Mouse (Mus musculus): ENCODE measurements around the gene Lamb3.

Gene Lamb3

DNA sequence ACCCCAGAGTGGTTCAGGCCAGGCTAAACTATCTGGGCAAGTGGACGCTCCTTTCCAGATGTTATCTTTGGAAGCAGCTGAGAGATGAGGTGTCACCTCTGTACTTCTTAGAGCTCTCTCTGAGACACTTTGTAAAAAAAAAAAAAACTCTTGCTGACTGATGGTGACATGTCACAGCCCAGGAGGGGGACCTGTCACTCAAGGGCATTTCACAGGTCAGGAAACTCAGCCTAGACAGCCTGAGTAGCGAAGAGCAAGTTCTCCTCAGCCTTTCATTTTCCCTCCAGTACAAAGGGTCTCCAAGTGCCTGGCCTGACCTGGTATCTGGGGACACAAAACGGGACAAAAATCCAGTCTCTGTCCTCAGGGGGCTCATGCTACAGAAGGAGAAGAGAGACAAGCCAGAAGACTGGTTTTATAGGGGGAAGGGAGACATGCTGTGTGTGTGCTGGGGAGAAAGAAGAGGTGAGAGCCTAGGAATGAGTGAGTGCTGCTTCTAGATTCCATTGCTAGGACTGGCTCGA is 130.3 kb downstream of the Lamb3 start:
- no peak for DNase-seq (ENCODE audit: low read depth, low spot score)

DNA sequence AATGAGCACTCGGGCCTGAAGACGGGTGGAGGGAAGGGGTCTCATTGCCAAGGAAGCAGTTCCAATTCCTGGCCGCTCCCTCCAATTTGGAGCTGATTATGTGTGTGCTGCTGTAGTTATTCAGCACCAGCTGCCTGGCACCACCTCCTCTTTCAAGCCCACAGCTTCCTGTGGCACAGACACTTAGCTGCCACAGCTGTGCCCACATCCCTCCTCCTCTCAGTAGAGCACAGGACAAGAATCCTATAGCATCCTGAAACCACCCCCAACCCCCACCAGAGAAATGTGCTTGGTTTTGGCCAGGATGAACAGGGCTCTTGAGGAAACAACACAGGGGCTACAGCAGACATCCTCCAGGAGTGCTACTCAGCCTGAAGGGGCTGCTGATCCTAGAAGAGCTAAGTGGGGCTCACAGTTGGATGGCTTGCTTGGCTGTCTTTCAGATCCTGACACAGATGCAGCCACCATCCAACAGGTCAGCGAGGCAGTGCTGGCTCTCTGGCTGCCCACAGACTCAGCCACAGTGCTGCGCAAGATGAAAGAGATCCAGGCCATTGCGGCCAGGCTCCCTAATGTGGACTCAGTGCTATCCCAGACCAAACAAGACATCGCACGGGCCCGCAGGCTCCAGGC is 131.0 kb downstream of the Lamb3 start:
- no peak for DNase-seq (ENCODE audit: low read depth, low spot score)

DNA sequence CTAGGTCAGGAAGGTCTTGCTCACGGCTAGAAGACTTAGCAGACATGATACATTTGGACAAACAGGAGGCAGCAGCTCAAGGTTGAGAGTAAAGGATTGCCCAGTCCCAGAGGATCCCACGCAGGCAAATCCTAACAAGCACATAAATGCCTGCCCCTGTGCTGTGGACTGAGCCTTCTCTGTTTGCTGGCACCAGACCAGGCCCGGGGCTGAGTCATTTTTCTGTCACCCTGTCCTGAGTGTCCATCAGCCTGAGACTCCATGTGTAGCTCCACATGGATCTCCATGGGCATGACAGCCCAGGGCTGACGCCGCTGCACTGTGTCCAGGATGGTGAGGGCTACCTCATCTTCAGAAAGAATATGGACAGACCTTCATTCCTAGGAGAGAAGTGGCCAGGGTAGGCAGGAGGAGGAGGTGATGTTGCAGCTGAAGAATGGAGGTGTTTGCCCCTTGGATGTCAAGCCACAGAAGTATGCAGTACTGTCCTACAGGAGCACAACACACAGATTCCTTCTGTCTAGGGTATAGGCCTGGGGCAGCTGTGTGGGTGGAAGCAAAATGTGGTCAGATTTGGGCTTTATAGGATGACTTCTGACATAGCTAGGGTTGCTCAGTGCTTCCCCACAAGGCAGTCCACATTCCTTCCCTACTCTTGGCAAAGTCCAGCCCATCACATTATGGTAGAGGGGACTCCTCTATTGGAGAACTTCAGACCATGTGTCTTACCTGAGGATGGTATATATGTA is 134.9 kb downstream of the Lamb3 start:
- DNase-seq (ENCODE audit: low read depth, low spot score), result no peak

DNA sequence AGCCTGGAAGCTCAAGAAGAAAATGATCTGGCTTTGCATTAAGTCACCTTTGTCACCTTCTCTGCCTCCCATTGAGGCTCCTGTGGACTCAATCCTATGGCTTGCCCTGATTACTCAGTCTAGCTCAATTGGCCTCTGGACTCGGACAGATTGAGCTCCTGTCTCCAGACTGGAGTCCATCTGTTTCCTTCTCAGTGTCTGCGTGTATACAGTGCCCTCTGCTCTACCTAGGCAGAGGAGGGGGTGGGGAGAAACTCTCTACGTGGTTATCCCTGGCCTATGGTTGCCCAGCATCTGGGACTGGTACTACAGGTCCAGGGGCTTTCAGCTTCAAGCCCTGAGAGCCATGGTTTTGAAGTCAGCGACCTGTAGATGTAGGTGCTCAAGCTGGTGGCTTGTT is 136.4 kb downstream of the Lamb3 start:
- DNase-seq (ENCODE audit: low read depth, low spot score), result no peak

DNA sequence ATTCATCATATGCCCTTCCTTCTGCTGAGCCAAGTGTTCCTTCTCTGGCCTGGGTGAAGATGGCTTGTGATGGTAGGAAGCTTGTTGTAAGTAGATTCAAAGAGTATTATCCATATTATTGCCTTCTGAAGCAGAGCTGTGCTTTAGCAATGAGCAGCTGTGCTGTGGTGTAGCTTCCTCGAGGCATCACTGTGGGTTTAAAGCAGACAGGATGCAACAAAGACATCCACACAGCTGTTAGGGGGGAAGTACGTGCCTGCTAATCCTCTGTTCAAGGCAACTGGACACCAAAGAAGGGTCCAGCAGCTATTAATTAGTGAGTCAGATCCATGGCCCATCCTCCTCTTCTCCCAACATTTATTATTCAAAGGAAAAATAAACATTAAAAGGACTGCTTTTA is 137.5 kb downstream of the Lamb3 start:
- DNase-seq (ENCODE audit: low read depth, low spot score), result no peak

DNA sequence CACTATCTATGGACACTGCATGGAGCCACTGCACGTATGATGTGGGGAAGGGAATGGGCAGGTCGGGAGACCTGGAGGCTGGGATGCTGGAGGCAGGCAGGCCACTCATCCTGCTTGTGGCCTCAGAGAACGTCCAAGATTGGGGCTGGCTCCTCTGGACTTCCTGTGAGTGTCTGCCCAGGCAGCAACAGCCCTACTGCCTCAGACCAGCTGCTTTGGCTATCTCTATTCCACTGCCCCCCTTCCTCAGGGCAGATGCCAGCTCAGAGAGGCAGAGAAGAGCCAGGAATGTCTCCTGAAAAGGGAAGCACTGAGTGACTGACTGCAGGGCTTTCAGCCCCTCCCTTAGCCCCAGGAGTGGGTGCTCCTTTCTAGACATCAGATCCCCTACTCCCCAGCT is 139.4 kb downstream of the Lamb3 start:
- DNase-seq (ENCODE audit: low read depth, low spot score), result no peak

DNA sequence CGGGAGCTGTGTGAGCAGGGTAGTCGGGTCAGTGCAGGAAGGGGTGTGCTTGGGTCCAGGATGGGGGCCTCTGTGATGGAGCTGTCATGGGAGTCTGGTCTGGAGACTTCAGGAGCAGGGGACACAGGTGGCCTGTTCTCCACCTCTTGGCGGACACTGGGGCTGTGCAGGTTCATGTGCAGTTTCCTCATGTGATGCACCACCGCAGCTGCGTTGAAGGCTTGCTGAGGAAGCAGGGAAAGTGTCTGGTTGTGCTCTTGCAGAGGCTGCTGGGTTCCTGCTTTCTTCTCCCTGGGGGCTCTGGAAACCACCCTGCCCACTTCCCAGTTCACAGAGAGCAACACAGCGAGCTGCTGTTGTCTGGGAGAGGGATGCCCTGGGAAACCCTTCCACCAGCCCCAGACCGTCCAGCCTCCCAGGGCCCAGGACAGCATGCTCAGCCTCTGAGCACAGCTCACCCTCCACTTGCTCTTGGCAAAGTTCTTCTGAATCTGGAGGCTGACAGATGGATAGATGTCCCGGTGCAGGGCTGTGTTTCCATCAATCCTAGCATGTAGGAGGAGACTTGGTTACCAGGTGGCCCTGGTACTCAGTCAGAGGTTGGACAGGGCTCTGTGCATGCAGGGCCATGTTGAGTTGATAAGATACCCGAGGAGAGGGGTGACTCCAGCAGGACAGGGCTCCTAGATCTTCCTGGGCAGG is 140.9 kb downstream of the Lamb3 start:
- no peak for DNase-seq (ENCODE audit: low read depth, low spot score)

DNA sequence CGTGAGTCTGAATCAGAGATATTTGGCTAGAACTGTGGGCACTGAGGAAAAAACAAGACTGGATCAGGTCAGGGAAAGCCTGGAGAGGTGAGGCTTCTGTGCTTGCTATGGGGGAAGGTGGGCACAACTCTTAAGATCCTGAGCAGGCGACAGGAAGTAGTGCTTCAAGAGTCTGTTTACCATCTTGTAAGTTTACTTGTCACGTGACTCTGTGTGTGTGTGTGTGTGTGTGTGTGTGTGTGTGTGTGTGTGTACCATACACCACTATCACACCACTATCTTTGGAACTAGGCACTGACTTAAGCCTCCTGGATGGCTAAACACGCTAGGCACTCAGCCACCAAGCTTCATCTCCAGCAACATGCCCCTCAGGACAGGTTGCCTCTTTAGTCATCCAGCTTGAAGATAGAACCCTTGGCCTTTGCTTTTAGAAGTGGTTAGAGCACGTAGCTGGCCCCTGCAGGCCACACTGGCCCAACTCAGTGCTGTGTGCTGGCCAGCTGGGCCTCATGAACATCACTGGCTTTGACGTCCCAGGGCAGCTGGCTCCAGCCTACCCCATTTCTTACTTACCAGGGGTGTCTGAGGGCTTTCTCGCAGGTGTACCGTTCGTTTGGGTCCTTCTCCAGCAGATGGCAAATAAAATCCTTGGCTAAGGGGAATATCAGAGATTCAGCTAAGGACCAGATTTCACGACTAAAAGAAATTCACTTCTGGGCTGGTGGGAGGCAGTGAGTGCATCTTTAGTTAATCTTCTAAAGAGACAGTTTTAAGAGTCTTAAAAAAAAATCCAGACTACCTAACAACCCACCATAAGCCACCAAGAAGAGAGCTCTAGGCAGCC is 142.4 kb downstream of the Lamb3 start:
- no peak for DNase-seq (ENCODE audit: low read depth, low spot score)

DNA sequence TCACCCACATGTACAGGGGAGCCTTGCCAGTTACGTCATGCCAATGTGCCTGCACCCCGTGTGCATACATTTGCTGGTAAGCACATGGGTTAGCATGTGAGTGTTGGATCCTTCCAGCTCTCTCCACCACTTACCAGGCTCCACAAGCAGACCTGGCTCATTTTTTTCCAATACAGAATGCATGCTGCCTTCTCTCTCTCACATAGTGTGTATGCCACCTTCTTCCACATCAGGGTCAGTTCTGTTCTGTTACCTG is 143.0 kb downstream of the Lamb3 start:
- DNase-seq (ENCODE audit: low read depth, low spot score), result no peak

DNA sequence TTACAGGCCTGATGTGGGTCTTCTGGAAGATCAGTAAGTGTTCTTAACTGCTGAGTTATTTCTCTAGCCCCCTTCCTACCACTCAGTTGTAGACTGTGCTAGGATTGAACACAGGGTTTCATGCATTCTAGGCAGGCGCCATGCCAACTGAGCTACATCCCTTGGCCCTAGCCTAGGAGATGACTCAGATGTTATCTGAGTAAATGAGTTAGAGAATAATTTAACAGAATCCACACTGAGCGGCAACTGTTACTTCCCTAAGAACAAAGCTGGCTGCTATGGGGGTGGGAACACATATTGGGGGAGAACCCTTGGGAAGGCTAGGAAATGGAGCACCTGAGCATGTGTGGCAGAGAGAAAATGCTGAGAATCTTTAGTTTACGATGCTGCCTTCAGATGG is 144.1 kb downstream of the Lamb3 start:
- DNase-seq (ENCODE audit: low read depth, low spot score), result no peak

DNA sequence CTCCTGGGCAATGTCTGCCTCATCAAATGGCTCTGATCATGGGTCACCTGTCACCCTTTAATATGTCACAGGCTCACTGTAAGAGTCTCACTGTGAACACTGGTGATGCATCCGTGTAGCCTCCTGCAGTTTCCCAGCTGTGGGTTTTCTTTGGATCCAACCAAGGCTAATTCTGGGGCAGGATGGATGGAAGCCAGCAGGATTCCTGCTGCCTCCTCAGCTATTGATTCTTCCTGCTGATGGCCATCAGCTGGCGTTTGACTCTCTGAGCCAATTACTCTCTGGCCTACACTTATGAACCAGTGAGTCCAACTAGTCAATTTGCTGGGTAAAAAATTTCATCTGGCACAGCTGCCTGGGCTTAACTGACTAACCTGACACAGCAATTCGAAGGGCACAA is 151.7 kb downstream of the Lamb3 start:
- no peak for DNase-seq (ENCODE audit: low read depth, low spot score)

DNA sequence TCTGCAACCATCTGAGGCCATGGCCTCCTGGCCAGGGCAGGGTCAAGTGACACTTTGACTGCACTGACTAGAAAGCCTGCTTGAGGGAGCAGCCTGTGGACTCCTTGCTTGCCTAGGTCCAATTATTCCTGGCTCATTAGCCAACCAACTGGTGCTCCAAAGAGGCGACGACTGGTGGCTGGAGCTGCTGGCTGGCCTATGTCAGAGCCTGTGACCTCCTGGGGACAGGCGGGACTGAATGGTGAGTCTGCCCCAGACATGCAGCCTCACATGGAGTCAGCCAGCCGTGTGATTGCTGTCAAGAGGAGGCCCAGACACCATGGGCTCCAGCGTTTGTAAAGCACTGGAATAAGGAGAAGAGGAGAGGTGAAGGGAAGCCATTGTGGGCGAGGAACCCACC is 153.7 kb downstream of the Lamb3 start:
- no peak for DNase-seq (ENCODE audit: low read depth, low spot score)

DNA sequence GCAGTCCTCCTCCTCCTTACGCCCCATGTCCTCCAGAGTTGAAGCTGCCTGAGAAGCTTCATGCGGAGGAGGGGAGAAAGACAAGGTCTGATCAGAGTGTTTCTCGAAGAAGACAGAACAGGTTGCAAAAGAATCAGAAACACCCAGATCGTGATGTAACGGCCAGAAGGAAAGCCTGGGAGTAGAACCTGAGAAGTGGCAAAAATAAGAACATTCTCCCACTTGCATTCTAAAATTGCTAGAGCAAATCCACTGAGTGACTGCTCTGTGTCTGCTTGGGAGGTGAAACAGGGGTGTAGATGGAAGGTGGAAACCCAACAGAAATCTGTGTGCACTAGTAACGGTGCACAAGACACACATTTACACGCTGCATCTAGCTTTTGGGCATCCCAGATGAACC is 154.6 kb downstream of the Lamb3 start:
- DNase-seq (ENCODE audit: low read depth, low spot score), result no peak

DNA sequence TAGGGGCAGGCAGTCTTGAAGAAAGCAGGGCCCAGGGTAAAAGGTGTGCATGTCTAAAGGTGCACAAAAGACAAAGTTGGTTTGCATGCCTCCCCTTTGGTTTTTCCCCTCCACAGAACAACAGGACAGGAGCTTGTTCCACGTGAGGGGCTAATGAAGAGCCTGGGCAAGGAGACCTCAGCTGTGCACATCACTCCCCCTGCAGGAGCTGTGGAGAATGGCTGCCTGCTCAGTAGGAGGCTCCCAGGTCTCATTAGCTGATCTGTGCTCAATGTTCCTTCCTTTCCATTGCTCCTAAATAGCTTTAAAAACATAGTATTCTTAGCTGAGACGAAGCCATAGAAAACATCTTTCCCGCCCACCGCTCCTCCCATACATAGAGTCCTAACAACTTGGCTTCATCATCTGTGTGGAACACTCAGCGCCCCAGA is 156.3 kb downstream of the Lamb3 start:
- peak; percentile 55 for DNase-seq (ENCODE audit: low read depth, low spot score)

DNA sequence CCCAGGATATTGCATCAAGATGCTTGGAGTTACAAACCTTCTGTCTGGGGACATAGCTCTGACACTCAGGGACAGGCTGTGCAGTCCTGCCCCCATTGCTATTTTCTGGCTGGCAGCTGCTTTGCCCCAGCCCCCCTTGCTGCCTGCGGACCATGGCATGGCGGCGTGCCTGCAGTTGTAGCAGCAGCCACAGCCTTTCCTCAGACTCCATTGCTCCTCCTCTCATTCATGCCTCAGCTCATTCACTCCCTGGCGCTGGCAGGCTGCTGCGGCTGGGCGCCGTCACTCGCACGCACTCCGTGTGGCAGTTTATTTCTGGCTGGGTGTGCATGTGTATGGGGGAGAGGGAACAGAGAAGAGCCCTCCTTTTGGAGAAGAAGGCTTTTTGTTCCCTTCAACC is 160.6 kb downstream of the Lamb3 start:
- DNase-seq (ENCODE audit: low read depth, low spot score), result no peak

DNA sequence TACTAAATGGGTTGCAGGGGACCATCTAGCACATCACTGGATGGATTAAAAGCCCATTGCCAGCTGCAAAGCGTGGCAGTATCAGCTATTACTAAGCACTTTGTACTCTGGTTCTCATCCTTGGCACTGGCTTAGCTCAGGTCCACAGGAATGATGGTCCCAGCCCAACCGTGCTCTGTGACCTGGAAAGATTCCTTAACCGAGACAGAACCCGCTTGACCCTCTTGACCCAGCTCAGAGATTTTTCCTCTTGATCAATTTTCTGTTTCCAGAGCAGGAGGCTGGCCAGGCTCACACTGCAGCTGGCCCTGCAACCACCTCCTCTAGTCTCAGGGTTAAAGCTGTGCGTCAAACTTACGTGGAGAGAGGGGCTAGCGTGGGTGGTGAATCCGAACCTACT is 161.6 kb downstream of the Lamb3 start:
- DNase-seq (ENCODE audit: low read depth, low spot score), result no peak

DNA sequence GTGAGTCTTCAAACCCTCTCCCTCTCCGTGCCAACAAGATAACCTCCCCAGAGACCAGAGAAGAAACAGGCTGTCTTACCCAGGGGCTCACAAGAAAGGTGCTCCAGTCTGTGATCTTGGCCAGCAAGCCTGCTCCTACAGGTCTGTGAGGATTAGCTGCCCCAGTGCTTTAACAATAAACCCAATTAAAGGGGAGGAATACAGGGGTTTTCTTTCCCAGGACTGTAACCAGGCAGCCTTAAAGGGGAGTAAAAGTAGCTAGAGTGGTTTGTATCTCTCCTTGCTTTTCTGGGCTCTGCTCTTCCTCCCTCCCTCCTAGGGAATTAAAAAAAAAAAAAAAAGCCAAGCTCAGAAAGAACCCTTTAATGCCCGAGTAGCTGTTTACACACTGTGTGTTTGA is 162.6 kb downstream of the Lamb3 start, which contains the start of gene Camk1g:
Gene Camk1g (minus strand): TSS at position 203 of the 400 bp plus-strand sequence.
- DNase-seq (ENCODE audit: low read depth, low spot score), result no peak

DNA sequence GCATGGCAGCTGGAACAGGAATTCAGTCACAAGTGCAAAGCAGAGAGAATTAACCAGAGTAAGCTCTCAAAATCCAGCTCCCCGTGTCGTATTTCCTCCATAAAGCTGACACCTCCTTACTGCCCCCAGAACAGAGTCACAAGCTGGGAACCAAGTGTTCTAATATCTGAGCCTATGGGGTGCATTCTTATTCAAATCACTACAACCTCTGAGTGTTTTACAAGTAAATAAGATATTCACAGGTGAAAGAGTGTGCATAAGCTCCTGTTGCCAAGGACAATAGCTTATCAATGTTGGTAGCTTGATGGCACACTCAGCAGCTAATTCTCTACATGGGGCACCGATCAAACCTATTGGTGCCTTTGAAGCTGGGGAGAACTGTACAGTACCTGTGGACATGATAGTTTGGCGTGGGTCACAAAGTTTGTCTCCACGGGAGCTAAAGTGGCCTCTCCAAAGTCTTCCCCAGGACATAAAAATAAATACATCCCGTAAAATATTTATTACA is 166.5 kb downstream of the Lamb3 start:
- DNase-seq (ENCODE audit: low read depth, low spot score), result peak; percentile 59

DNA sequence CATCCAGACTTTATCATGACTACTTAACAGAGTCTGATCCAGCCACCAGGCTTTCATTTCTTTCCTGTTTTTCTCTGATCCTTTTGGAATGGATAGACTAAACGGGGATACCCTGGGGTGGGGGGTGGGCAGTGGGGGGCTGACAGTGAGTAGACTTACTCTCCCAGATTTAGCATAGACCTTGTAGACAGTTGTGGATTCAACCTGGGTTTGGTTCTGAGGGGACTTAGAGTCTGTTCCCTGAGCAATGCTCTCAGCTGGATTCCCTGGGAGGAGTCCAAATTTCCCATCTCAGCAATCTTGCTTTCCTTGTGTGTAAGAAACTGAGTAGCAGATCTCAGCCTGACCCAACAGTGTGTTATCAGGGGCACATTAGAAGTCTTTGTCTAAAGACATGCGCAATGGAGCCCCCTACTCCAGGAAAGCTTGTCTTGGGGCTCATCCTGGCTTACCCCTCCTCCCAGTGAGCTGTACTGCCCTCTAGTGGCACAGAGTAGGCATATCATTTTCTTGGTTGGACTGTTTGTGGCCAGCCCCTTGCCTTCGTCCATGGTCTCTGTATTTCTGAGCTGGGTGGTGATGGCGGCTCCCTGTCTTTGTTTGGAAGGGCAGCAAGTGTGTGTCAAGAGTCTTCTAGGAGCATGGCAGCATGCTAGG is 169.1 kb downstream of the Lamb3 start:
- DNase-seq (ENCODE audit: low read depth, low spot score), result peak; percentile 80

DNA sequence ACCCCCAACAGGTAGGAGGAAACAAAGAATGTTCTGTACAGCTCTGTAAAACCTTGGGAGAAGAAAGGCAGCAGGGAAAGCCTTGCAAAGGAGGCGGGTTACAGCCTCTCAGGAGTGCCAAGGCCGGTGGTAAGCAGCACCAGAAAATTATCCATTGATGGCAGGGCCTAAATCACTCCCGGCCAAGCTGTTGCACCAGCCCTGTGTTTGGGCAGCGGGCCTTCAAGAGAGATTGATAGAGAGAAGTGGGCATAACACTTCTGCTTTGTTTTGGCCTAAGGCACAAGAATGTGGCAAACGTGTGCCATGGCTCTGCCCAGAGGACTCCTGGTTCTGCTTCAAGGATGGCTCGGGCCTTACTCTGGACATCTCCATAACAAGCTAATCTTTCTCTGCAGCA is 172.1 kb downstream of the Lamb3 start:
- DNase-seq (ENCODE audit: low read depth, low spot score), result no peak

DNA sequence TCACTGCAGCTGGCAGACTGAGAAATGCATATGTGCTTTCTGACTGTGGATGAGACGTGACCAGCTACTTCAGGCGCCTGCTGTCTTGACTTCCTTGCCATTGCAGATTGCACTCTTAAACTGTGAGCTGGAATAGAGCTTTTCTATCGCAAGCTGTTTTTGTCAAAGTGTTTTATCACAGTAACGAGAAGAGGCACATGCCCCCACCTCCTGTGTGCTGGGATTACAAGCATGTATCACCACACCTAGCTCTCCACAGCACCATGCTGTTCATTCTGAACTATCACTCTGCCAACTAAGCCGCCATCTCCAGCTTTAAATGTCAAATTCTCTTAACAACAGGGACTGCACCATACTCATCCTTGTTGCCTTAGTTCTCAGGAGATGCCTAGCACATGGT is 173.4 kb downstream of the Lamb3 start:
- DNase-seq (ENCODE audit: low read depth, low spot score), result no peak

Data from ES-CJ7 (cell line).